Mouse (Mus musculus): ENCODE results near the gene Kcnc1.

Gene Kcnc1

GRCm38 (mm10) chr7:46422764-46423412, 26.6 kb downstream of the Kcnc1 start:
- no peak for DNase-seq (ENCODE audit: low spot score)

- DNase-seq (ENCODE audit: low spot score): no peak
These were observed 27.7 kb downstream of the Kcnc1 start for GRCm38 (mm10) chr7:46423951-46424350.

GRCm38 (mm10) chr7:46425012-46425411, 28.7 kb downstream of the Kcnc1 start:
- DNase-seq (ENCODE audit: low spot score): no peak

- DNase-seq (ENCODE audit: low spot score): no peak
These were observed 37.6 kb downstream of the Kcnc1 start for GRCm38 (mm10) chr7:46433874-46434273.

- DNase-seq (ENCODE audit: low spot score): no peak
These were observed 39.5 kb downstream of the Kcnc1 start for GRCm38 (mm10) chr7:46435833-46436232.

GRCm38 (mm10) chr7:46438537-46439141, 42.3 kb downstream of the Kcnc1 start:
- DNase-seq (ENCODE audit: low spot score): no peak

- no peak for DNase-seq (ENCODE audit: low spot score)
These were observed 46.9 kb downstream of the Kcnc1 start for GRCm38 (mm10) chr7:46443163-46443562.

GRCm38 (mm10) chr7:46445896-46446295, 49.6 kb downstream of the Kcnc1 start:
- DNase-seq (ENCODE audit: low spot score): no peak

- DNase-seq (ENCODE audit: low spot score): no peak
These were observed 51.3 kb downstream of the Kcnc1 start for GRCm38 (mm10) chr7:46447473-46448165.

- no peak for DNase-seq (ENCODE audit: low spot score)
These were observed 52.8 kb downstream of the Kcnc1 start for GRCm38 (mm10) chr7:46448922-46449645.

GRCm38 (mm10) chr7:46453930-46454679, 57.8 kb downstream of the Kcnc1 start:
- DNase-seq (ENCODE audit: low spot score): no peak

- no peak for DNase-seq (ENCODE audit: low spot score)
These were observed 61.6 kb downstream of the Kcnc1 start for GRCm38 (mm10) chr7:46457889-46458288.

GRCm38 (mm10) chr7:46459200-46459599, 62.9 kb downstream of the Kcnc1 start:
- DNase-seq (ENCODE audit: low spot score): no peak

GRCm38 (mm10) chr7:46459605-46460245, 63.4 kb downstream of the Kcnc1 start:
- no peak for DNase-seq (ENCODE audit: low spot score)

GRCm38 (mm10) chr7:46462287-46462686, 66.0 kb downstream of the Kcnc1 start:
- DNase-seq (ENCODE audit: low spot score): no peak

GRCm38 (mm10) chr7:46463136-46463535, 66.8 kb downstream of the Kcnc1 start:
- DNase-seq (ENCODE audit: low spot score): no peak

- no peak for DNase-seq (ENCODE audit: low spot score)
These were observed 70.2 kb downstream of the Kcnc1 start for GRCm38 (mm10) chr7:46466422-46466981.

GRCm38 (mm10) chr7:46469542-46469941, 73.2 kb downstream of the Kcnc1 start:
- DNase-seq (ENCODE audit: low spot score): no peak

- no peak for DNase-seq (ENCODE audit: low spot score)
These were observed 74.9 kb downstream of the Kcnc1 start for GRCm38 (mm10) chr7:46471054-46471737.

GRCm38 (mm10) chr7:46473141-46473540, 76.8 kb downstream of the Kcnc1 start:
- no peak for DNase-seq (ENCODE audit: low spot score)

All from ovary, postnatal 10 days (tissue).